Mouse (Mus musculus) layer of hippocampus, adult 9-10 months (tissue): ENCODE data around the gene Egln3.

Experiments
- DNase-seq: peaks from one replicate; pipeline ENCODE4 v3.0.0; 2022; ENCODE audit warnings: low spot score

Egln3 gene

DNA sequence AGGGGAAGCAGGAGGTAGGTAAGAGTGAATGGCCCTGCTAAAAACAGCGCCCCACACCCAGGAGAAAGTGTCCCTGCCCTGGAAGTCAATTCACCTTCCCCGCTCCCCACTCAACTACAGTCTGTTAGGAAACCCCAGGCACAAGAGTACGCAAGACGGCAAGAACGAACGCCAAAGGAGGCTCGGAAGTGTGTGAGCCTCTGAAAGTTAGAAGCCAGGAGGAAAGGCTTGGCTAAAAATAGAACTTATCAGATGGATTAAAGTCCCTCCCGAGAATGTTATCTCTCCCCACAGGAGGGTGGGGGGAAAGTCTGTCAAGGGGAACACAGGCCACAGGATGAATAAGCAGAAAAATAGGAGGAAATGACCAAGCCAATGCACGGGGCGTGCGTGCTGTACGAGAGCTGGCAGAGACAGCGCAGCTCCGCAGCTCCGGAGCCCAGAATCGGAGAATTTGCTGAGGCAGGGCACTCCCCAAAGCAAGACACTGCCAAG lies 41.0 kb downstream of the Egln3 start:
- no peak for DNase-seq

DNA sequence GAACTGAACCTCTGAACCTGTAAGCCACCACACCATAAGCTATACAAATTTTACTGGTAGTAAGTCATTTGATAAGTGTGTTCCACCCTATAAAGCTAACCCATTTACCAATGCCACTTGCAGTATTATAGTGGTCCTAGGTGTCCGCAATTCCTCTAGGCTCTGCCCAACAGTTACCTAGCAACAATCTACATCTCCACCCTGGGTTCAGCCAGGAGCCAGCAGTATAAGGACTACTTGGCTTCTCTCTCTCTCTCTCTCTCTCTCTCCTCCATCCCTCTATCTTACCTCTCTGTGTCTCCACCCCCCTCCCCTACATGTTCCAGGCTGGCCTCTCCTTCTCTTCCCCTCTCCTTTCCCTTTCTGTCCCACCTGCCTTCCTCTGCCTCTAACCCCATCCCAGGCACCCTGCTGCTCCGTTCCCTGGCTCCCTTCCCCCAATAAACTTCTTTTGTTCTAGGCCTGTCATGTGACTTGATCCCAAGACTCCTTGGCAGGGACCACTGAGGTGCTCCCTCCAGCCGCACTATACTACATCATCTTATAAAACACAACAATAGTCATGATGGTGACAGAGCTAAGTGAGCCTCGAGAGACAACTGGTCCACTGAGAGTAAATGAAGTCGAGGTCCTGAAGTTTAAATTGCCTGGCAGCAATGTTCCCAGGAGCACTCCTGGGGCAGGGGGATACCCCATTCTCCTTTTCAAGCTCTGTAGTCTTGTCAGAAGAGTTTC lies 42.0 kb downstream of the Egln3 start:
- no peak for DNase-seq

DNA sequence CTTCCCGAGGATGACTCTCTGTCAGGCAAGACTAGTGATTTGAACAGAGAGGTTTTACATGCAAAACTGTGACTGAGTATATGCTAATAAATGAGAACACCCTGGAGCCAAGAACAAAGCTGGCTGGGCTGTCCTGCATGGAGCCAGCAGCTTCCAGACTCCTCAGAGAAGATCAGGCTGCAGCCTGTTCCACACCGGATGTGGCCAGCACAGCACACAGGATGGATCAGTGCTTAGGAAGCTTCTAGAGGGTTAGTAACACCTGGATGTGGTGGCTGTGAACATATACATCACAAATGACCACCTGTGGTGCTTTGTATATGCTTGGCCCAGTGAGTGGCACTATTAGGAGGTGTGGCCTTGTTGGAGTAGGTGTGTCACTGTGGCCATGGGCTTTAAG lies 43.4 kb downstream of the Egln3 start:
- DNase-seq, result no peak

DNA sequence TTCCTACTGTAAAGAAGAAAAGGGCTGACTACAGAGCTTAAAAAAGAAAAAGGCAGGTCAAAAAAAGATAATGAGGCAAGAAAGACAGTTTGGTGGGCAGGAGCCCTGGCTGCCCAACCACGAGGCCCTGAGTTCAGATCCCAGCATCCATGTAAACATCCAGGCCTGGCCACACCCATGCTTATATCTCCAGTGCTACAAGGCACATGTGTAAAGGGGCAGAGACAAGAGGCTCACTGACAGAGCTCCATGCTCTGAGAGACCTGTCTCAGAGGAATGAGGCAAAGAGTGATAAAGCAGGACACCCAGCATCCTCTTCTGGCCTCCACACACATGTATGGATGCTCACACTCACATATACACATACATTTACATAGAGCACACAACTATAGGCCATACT lies 48.9 kb downstream of the Egln3 start:
- no peak for DNase-seq

DNA sequence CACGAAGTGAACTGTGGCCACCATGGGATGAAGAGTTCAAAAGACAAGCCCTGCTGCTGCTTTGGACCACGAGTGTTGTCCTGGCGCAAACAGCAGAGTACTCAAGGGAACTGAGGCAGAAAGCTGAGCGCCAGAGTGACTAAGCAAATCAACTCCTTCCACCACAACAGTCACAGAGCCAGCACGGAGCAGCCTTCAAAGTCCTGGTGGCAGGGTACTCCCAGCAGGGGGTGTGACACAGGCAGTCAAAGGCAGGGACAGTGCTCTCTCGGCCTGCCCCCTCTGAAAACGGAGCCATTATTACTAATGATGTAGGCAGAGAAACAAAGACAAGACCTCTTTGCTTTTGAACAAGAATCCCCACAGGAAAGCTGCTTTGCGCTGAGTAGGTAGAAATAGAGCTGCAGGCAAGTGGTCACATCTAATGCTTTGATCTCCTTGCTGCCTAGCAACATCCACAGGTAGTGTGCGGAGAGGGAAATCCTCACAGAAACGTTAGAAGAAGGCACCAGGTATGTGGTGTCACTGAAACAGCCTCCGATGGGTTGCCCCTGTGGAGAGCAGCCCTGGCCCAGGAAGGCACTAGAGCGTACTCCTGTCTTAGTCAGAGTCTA lies 56.6 kb downstream of the Egln3 start:
- DNase-seq, result no peak
